Mouse (Mus musculus) CH12.LX (cell line): ENCODE data around the gene Atp6v0a4. TPM values are rescaled to one million over a fixed set of nuclear protein-coding genes. Genes with fewer than 3 reads are reported as not detected.

ENCODE experiments used
- DNase-seq: peaks from one replicate; pipeline ENCODE4 v3.0.0-alpha.2; 2013; ENCODE audit errors: extremely low read depth
- H3K27ac ChIP-seq: 2 replicates; pipeline ENCODE4 v1.5.1; 2012; ENCODE audit warnings: low read depth, mild to moderate bottlenecking, control low read depth, moderate library complexity; ENCODE audit not compliant: insufficient read depth
- H3K27me3 ChIP-seq: replicated peaks from 2 replicates; pipeline ENCODE3; 2012; ENCODE audit warnings: inconsistent platforms
- H3K36me3 ChIP-seq, 2 experiments: replicated peaks in 1 of 2; 2 replicates each; pipeline versions ENCODE3 to v1.6.1; 2012; ENCODE audit warnings: inconsistent platforms in 1 of 2, low read length in 1 of 2, mild to moderate bottlenecking in 1 of 2, mixed read lengths in 1 of 2, moderate library complexity in 1 of 2; ENCODE audit not compliant: control insufficient read depth in 1 of 2, insufficient read depth in 1 of 2
- H3K4me1 ChIP-seq, 2 experiments: 2 replicates each; pipeline ENCODE4 v1.6.1; 2012; ENCODE audit warnings: inconsistent platforms in 1 of 2, moderate library complexity in 1 of 2; ENCODE audit not compliant: insufficient read depth in 2 of 2, control insufficient read depth in 1 of 2
- H3K4me2 ChIP-seq: 2 replicates; pipeline ENCODE4 v1.6.1; 2012; ENCODE audit warnings: low read depth, mild to moderate bottlenecking, control low read depth; ENCODE audit not compliant: poor library complexity, insufficient read depth, severe bottlenecking
- H3K4me3 ChIP-seq, 3 experiments: fragments of 150-350 bp in 1 of 3; sonication (generic) in 1 of 3; replicated peaks in 1 of 3; 2 replicates each; pipeline versions ENCODE3 to v1.5.1; 2011 to 2012; ENCODE audit warnings: low read depth in 2 of 3, low read length in 2 of 3, mild to moderate bottlenecking in 2 of 3, moderate library complexity in 2 of 3, control low read depth in 1 of 3, improper control_type of control experiment in 1 of 3, inconsistent platforms in 1 of 3, mixed read lengths in 1 of 3; ENCODE audit not compliant: poor library complexity in 1 of 3
- H3K79me2 ChIP-seq: replicated peaks from 2 replicates; pipeline ENCODE4 v1.6.1; 2012; ENCODE audit warnings: mild to moderate bottlenecking, moderate library complexity; ENCODE audit not compliant: control insufficient read depth, poor library complexity, insufficient read depth, severe bottlenecking; ENCODE audit errors: extremely low read depth
- H3K9ac ChIP-seq: 2 replicates; pipeline ENCODE4 v1.6.1; 2012; ENCODE audit warnings: low read depth, mild to moderate bottlenecking, control low read depth, moderate library complexity; ENCODE audit not compliant: insufficient read depth
- H3K9me3 ChIP-seq: replicated peaks from 2 replicates; pipeline ENCODE3; 2012; ENCODE audit warnings: low read length, inconsistent platforms, mixed read lengths
- BHLHE40 ChIP-seq: IDR thresholded peaks from 2 replicates; pipeline ENCODE4 v1.6.1; 2011; ENCODE audit warnings: mild to moderate bottlenecking, low read depth, low read length, improper control_type of control experiment
- ETS1 ChIP-seq: conservative IDR thresholded peaks from 2 replicates; pipeline ENCODE4 v1.6.1; 2012; ENCODE audit warnings: low read depth, mild to moderate bottlenecking, inconsistent platforms, low read length, improper control_type of control experiment, moderate library complexity
- GABPA ChIP-seq: IDR thresholded peaks from 2 replicates; pipeline ENCODE4 v1.6.1; 2012; ENCODE audit warnings: low read depth, low read length, improper control_type of control experiment, inconsistent platforms; ENCODE audit not compliant: insufficient replicate concordance
- HCFC1 ChIP-seq: IDR thresholded peaks from 2 replicates; pipeline ENCODE4 v1.6.1; 2012; ENCODE audit warnings: low read depth, mild to moderate bottlenecking, inconsistent platforms, low read length, improper control_type of control experiment
- JUN ChIP-seq: IDR thresholded peaks from 2 replicates; pipeline ENCODE4 v1.6.1; 2011; ENCODE audit warnings: low read depth, mild to moderate bottlenecking, low read length, improper control_type of control experiment, moderate library complexity; ENCODE audit not compliant: insufficient read depth
- JUND ChIP-seq: conservative IDR thresholded peaks from 2 replicates; pipeline ENCODE4 v1.6.1; 2011; ENCODE audit warnings: low read depth, low read length, improper control_type of control experiment
- KAT2A ChIP-seq: IDR thresholded peaks from 2 replicates; pipeline ENCODE4 v1.6.1; 2012; ENCODE audit warnings: low read length, improper control_type of control experiment, inconsistent platforms; ENCODE audit not compliant: insufficient replicate concordance
- MEF2A ChIP-seq: IDR thresholded peaks from 2 replicates; pipeline ENCODE4 v1.6.1; 2014; ENCODE audit warnings: low read depth, mild to moderate bottlenecking, inconsistent platforms, low read length, improper control_type of control experiment, borderline replicate concordance
- PAX5 ChIP-seq: IDR thresholded peaks from 2 replicates; pipeline ENCODE4 v1.6.1; 2012; ENCODE audit warnings: low read length, inconsistent platforms, mixed read lengths
- POLR2AphosphoS2 ChIP-seq: IDR thresholded peaks from 2 replicates; pipeline ENCODE4 v1.6.1; 2011; ENCODE audit warnings: low read depth, low read length, improper control_type of control experiment
- RAD21 ChIP-seq: IDR thresholded peaks from 2 replicates; pipeline ENCODE4 v1.6.1; 2011; ENCODE audit warnings: low read depth, mild to moderate bottlenecking, low read length, improper control_type of control experiment, moderate library complexity
- RCOR1 ChIP-seq: conservative IDR thresholded peaks from 2 replicates; pipeline ENCODE4 v1.6.1; 2012; ENCODE audit warnings: low read depth, mild to moderate bottlenecking, inconsistent platforms, low read length, improper control_type of control experiment
- SIN3A ChIP-seq: IDR thresholded peaks from 2 replicates; pipeline ENCODE4 v1.6.1; 2012; ENCODE audit warnings: low read length, improper control_type of control experiment, inconsistent platforms
- TBP ChIP-seq: conservative IDR thresholded peaks from 2 replicates; pipeline ENCODE4 v1.6.1; 2011; ENCODE audit warnings: low read depth, low read length, improper control_type of control experiment
- TCF12 ChIP-seq: IDR thresholded peaks from 2 replicates; pipeline ENCODE4 v1.6.1; 2014; ENCODE audit warnings: low read depth, mild to moderate bottlenecking, inconsistent platforms, low read length, improper control_type of control experiment
- USF1 ChIP-seq: IDR thresholded peaks from 2 replicates; pipeline ENCODE4 v1.6.1; 2014; ENCODE audit warnings: low read depth, mild to moderate bottlenecking, inconsistent platforms, low read length, improper control_type of control experiment
- ZNF384 ChIP-seq: IDR thresholded peaks from 2 replicates; pipeline ENCODE4 v1.6.1; 2012; ENCODE audit warnings: low read depth, low read length, improper control_type of control experiment, inconsistent platforms
- dilution Hi-C: fragments of 300-500 bp; cut with MboI; formaldehyde crosslinking; loops from 2 replicates; pipeline ENCODE4 v1.14.3; 2020; ENCODE audit warnings: low sequenced_read_pairs; ENCODE audit not compliant: extremely low pct_unique_long_range_greater_than_20kb, extremely low pct_ligation_motif_present
- in situ Hi-C: fragments of 300-500 bp; cut with MboI; formaldehyde crosslinking; loops from 3 replicates; pipeline ENCODE4 v1.14.3; 2019; ENCODE audit warnings: low sequenced_read_pairs, low pct_ligation_motif_present, low pct_unique_long_range_greater_than_20kb, mixed read lengths
- polyA plus RNA-seq: library from polyadenylated mRNA; unstranded; fragments of >175 nt; gene quantifications from 2 replicates; pipeline ENCODE4 v1.2.1, GENCODE M21; 2012; ENCODE audit warnings: low read depth; ENCODE audit not compliant: insufficient read length
- total RNA-seq, 2 experiments: library from RNA; depleted of rRNA; stranded (reverse); fragments of 300-350 nt in 1 of 2; fragments of >200 nt in 1 of 2; gene quantifications; 2 replicates each; pipeline ENCODE4 v1.2.3; 2012 to 2014

Gene Atp6v0a4
- total and polyA plus RNA-seq, 3 experiments: not detected

- dilution Hi-C loops (no loop called here), in situ Hi-C loops (no loop called here)
- no peak for TF ChIP-seq JUN
- no peak for TF ChIP-seq PAX5
- TF ChIP-seq SIN3A: no peak
- TF ChIP-seq MEF2A: no peak
- TF ChIP-seq KAT2A: no peak
- no peak for TF ChIP-seq RAD21
- no peak for TF ChIP-seq GABPA
- TF ChIP-seq USF1: no peak
- no peak for TF ChIP-seq BHLHE40
- no peak for TF ChIP-seq RCOR1
- TF ChIP-seq POLR2AphosphoS2: no peak
- TF ChIP-seq ETS1: no peak
- H3K9ac ChIP-seq: no peak overlapping the region
- no peak overlapping the region for H3K4me3 ChIP-seq
- no peaks in the 10 kb centered on the region for H3K4me1 ChIP-seq
- H3K4me2 ChIP-seq: no peak overlapping the region
- H3K79me2 ChIP-seq: no peaks in the 10 kb centered on the region
- no peaks in the 10 kb centered on the region for H3K27me3 ChIP-seq
- DNase-seq: no peak
- H3K36me3 ChIP-seq: peaks cover 0 to 10% of the 10 kb centered on the region in 2 experiments
- H3K9me3 ChIP-seq: no peaks in the 10 kb centered on the region
- no peak overlapping the region for H3K27ac ChIP-seq
These were observed 747 bp downstream of the Atp6v0a4 start for GRCm38 (mm10) chr6:38123471-38124206.

GRCm38 (mm10) chr6:38122791-38123190, 1.6 kb downstream of the Atp6v0a4 start:
- H3K9ac ChIP-seq: no peak overlapping the region
- no peak for DNase-seq

More at GRCm38 (mm10) chr6:38122791-38123190, 1.6 kb downstream of the Atp6v0a4 start:
- in situ Hi-C loops: no loop called here
- Histone ChIP-seq H3K4me1 (no peaks in the 10 kb centered on the region), H3K4me2 (peak overlapping the region; percentile 5; the same call in 1 of the 2 replicates), H3K36me3 (peaks cover 0 to 2% of the 10 kb centered on the region in 2 experiments), H3K27me3 (no peaks in the 10 kb centered on the region), H3K9me3 (no peaks in the 10 kb centered on the region), H3K79me2 (no peaks in the 10 kb centered on the region), H3K4me3 (no peak overlapping the region), H3K27ac (no peak overlapping the region)
- dilution Hi-C loops: no loop called here
- TF ChIP-seq RCOR1 (no peak), USF1 (no peak), TCF12 (no peak), ZNF384 (no peak), JUND (no peak), SIN3A (no peak), HCFC1 (no peak), TBP (no peak)
